Mouse (Mus musculus) small intestine, adult 2 months (tissue): ENCODE results near the gene Endod1.

ENCODE experiments used
- CTCF ChIP-seq: fragments of 200-500 bp; IDR thresholded peaks from 2 replicates; pipeline ENCODE4 v1.5.1; 2012; ENCODE audit warnings: low read depth, mild to moderate bottlenecking, control low read depth, inconsistent platforms, low read length, moderate library complexity, mixed read lengths; ENCODE audit not compliant: insufficient replicate concordance, insufficient read length; ENCODE audit errors: extremely low read depth
- POLR2A ChIP-seq: fragments of 200-500 bp; IDR thresholded peaks from 2 replicates; pipeline ENCODE4 v1.6.1; 2012; ENCODE audit warnings: low read depth, mild to moderate bottlenecking, control low read depth, inconsistent platforms, low read length, moderate library complexity

- TF ChIP-seq CTCF (no peak), POLR2A (no peak)
Measured at GRCm38 (mm10) chr9:14398946-14399345, 17.6 kb upstream of the Endod1 start.
